Mouse (Mus musculus) frontal cortex, postnatal 36 days (tissue): ENCODE measurements around the gene Tnfaip8l3.
"Not testable (repeated sequence)": the region's sequence is repeated elsewhere in the genome, so short reads cannot be mapped to it uniquely, and the experiment has no call there.

Experiments used
- DNase-seq, 2 experiments: peaks; one replicate each; pipeline ENCODE4 v3.0.0; 2022; ENCODE audit warnings: low spot score in 2 of 2

The Tnfaip8l3 gene

GRCm38 (mm10) chr9:54068032-54068649, at the start of gene Tnfaip8l3:
TSS of gene Tnfaip8l3 (minus strand) at chr9:54068388.
- DNase-seq, result peak in 1 of 2 experiments; percentile 21

- DNase-seq, result peak in 1 of 2 experiments; percentile 18
Measured at GRCm38 (mm10) chr9:54112726-54113125, 44.5 kb upstream of the Tnfaip8l3 start.

GRCm38 (mm10) chr9:54098636-54099035, 30.4 kb upstream of the Tnfaip8l3 start:
- no peak for DNase-seq

- DNase-seq, result peak; percentile 17 to 51
Measured at GRCm38 (mm10) chr9:54097091-54097490, 28.9 kb upstream of the Tnfaip8l3 start.

- no peak for DNase-seq
Measured at GRCm38 (mm10) chr9:54084245-54084644, 16.1 kb upstream of the Tnfaip8l3 start.

- no peak for DNase-seq
Measured at GRCm38 (mm10) chr9:54077740-54078139, 9.6 kb upstream of the Tnfaip8l3 start.

GRCm38 (mm10) chr9:54074901-54075300, 6.7 kb upstream of the Tnfaip8l3 start:
- no peak for DNase-seq

GRCm38 (mm10) chr9:54073688-54074087, 5.5 kb upstream of the Tnfaip8l3 start:
- no peak for DNase-seq

- DNase-seq, result peak in 1 of 2 experiments; percentile 38
Measured at GRCm38 (mm10) chr9:54071474-54072095, 3.4 kb upstream of the Tnfaip8l3 start.

- DNase-seq, result no peak
Measured at GRCm38 (mm10) chr9:54069204-54069603, 1.0 kb upstream of the Tnfaip8l3 start.

- DNase-seq, result peak; percentile 40 to 53
Measured at GRCm38 (mm10) chr9:54068777-54069176, 589 bp upstream of the Tnfaip8l3 start.

GRCm38 (mm10) chr9:54067642-54068031, 551 bp downstream of the Tnfaip8l3 start:
- no peak for DNase-seq

- DNase-seq, result no peak
Measured at GRCm38 (mm10) chr9:54064836-54065235, 3.4 kb downstream of the Tnfaip8l3 start.

GRCm38 (mm10) chr9:54063655-54064054, 4.5 kb downstream of the Tnfaip8l3 start:
- DNase-seq, result no peak

- DNase-seq, result no peak
Measured at GRCm38 (mm10) chr9:54061666-54062065, 6.5 kb downstream of the Tnfaip8l3 start.

GRCm38 (mm10) chr9:54051298-54052068, 16.7 kb downstream of the Tnfaip8l3 start:
- no peak for DNase-seq

- DNase-seq, result no peak
Measured at GRCm38 (mm10) chr9:54048978-54049377, 19.2 kb downstream of the Tnfaip8l3 start.

GRCm38 (mm10) chr9:54043067-54043466, 25.1 kb downstream of the Tnfaip8l3 start:
- no peak for DNase-seq

GRCm38 (mm10) chr9:54037717-54038116, 30.5 kb downstream of the Tnfaip8l3 start:
- DNase-seq, result peak; percentile 30 to 50

- no peak for DNase-seq
Measured at GRCm38 (mm10) chr9:54034691-54035090, 33.5 kb downstream of the Tnfaip8l3 start.

- DNase-seq, result no peak
Measured at GRCm38 (mm10) chr9:54022795-54023194, 45.4 kb downstream of the Tnfaip8l3 start.

GRCm38 (mm10) chr9:53994528-53994927, 73.7 kb downstream of the Tnfaip8l3 start:
- no peak for DNase-seq

- DNase-seq, result not testable (repeated sequence)
Measured at GRCm38 (mm10) chr9:53992567-53992966, 75.6 kb downstream of the Tnfaip8l3 start.
